In genomic region chrX:102082340-102082739, GRCm38 (mm10) we compare ENCODE assay signal across 13 mouse cellular contexts. TPM values are rescaled to one million over a fixed set of nuclear protein-coding genes. Genes with fewer than 3 reads are reported as not detected.
DNase-seq lines count a peak whose midpoint lies in the region; ATAC-seq lines count a peak whose summit lies in the region.
"Had no signal": no experiment of that assay in that cellular context is flagged by ENCODE, and none has a peak within 500 bp of the region (broad histone marks: within the 10 kb centered on the region; RNA-seq: fewer than 3 reads in every experiment).

No protein-coding gene starts in this region.

- ATAC-seq in forebrain, embryonic 12.5 days (ENCODE audit: low FRiP score): peak; percentile 39; the same call in 1 of the 2 replicates
- peak; percentile 26 for ATAC-seq in neural tube, embryonic 12.5 days (ENCODE audit: low FRiP score, low read depth)
- ATAC-seq in kidney, embryonic 15.5 days (replicated peaks; ENCODE audit: low FRiP score): no peak

- peak; percentile 58 for DNase-seq in cerebellum, adult 9-10 months
- DNase-seq in cerebellum, postnatal 4 days (ENCODE audit: low spot score in 2 of 2): no peak
- DNase-seq in limb, embryonic 10.5 days (ENCODE audit: low spot score): no peak
- no peak for DNase-seq in thymus, adult 18-20 months
- DNase-seq in layer of hippocampus, postnatal 36 days: no peak
- DNase-seq: thymus, postnatal 14 days had no signal

- peaks cover 18% of the 10 kb centered on the region for H3K4me1 ChIP-seq in forebrain, embryonic 12.5 days
- H3K4me1 ChIP-seq in limb, embryonic 10.5 days: peaks cover 20% of the 10 kb centered on the region
- peaks cover 10% of the 10 kb centered on the region; the same call in 1 of the 2 replicates for H3K4me1 ChIP-seq in neural tube, embryonic 12.5 days
- H3K4me1 ChIP-seq in kidney, embryonic 15.5 days: peaks cover 14% of the 10 kb centered on the region; the same call in 1 of the 2 replicates
- H3K4me1 ChIP-seq: liver, embryonic 15.5 days had no signal

- WGBS in forebrain, embryonic 12.5 days: 23% methylated on average over 5 of the region's 5 CpGs
- WGBS in limb, embryonic 10.5 days: 51% methylated on average over 5 of the region's 5 CpGs
- 33% methylated on average over 5 of the region's 5 CpGs for WGBS in neural tube, embryonic 12.5 days
- 50% methylated on average over 5 of the region's 5 CpGs for WGBS in kidney, embryonic 15.5 days

- H3K9ac ChIP-seq in forebrain, embryonic 12.5 days: no peak overlapping the region
- H3K9ac ChIP-seq in neural tube, embryonic 12.5 days: no peak overlapping the region
- no peak overlapping the region for H3K9ac ChIP-seq in kidney, embryonic 15.5 days
- H3K9ac ChIP-seq: liver, embryonic 15.5 days had no signal

- H3K4me3 ChIP-seq in forebrain, embryonic 12.5 days (replicated peaks): no peak overlapping the region
- no peak overlapping the region for H3K4me3 ChIP-seq in limb, embryonic 10.5 days
- no peak overlapping the region for H3K4me3 ChIP-seq in neural tube, embryonic 12.5 days
- no peak overlapping the region for H3K4me3 ChIP-seq in kidney, embryonic 15.5 days (replicated peaks)
- H3K4me3 ChIP-seq: liver, embryonic 15.5 days had no signal

- 0 out of 2 replicates have a peak overlapping the region, but pooled peaks have one; percentile 20 for H3K4me2 ChIP-seq in forebrain, embryonic 12.5 days
- H3K4me2 ChIP-seq in neural tube, embryonic 12.5 days (replicated peaks): no peak overlapping the region
- no peak overlapping the region for H3K4me2 ChIP-seq in kidney, embryonic 15.5 days
- H3K4me2 ChIP-seq: heart, embryonic 11.5 days; liver, embryonic 15.5 days had no signal

- H3K27ac ChIP-seq in forebrain, embryonic 12.5 days: peak overlapping the region; percentile 96
- H3K27ac ChIP-seq in limb, embryonic 10.5 days: peak overlapping the region; percentile 78
- peak overlapping the region; percentile 74; the same call in 1 of the 2 replicates for H3K27ac ChIP-seq in neural tube, embryonic 12.5 days
- H3K27ac ChIP-seq in kidney, embryonic 15.5 days: no peak overlapping the region
- H3K27ac ChIP-seq: liver, embryonic 15.5 days; macrophage had no signal

- peaks cover 32% of the 10 kb centered on the region; the same call in 1 of the 2 replicates for H3K27me3 ChIP-seq in forebrain, embryonic 12.5 days
- H3K27me3 ChIP-seq in limb, embryonic 10.5 days (ENCODE audit: low read depth, poor library complexity, severe bottlenecking): peaks cover 99% of the 10 kb centered on the region
- H3K27me3 ChIP-seq in neural tube, embryonic 12.5 days (replicated peaks): no peaks in the 10 kb centered on the region
- H3K27me3 ChIP-seq in kidney, embryonic 15.5 days: peaks cover 37% of the 10 kb centered on the region
- H3K27me3 ChIP-seq: liver, embryonic 15.5 days had no signal

- no peaks in the 10 kb centered on the region for H3K9me3 ChIP-seq in forebrain, embryonic 12.5 days
- no peaks in the 10 kb centered on the region for H3K9me3 ChIP-seq in limb, embryonic 10.5 days (replicated peaks)
- no peaks in the 10 kb centered on the region for H3K9me3 ChIP-seq in neural tube, embryonic 12.5 days
- H3K9me3 ChIP-seq in kidney, embryonic 15.5 days (replicated peaks): no peaks in the 10 kb centered on the region
- H3K9me3 ChIP-seq: G1E; liver, embryonic 15.5 days had no signal

- H3K36me3 ChIP-seq in forebrain, embryonic 12.5 days (replicated peaks): no peaks in the 10 kb centered on the region
- H3K36me3 ChIP-seq in limb, embryonic 10.5 days: peaks cover 32% of the 10 kb centered on the region
- no peaks in the 10 kb centered on the region for H3K36me3 ChIP-seq in neural tube, embryonic 12.5 days
- no peaks in the 10 kb centered on the region for H3K36me3 ChIP-seq in kidney, embryonic 15.5 days
- H3K36me3 ChIP-seq: G1E; liver, embryonic 15.5 days had no signal

RNA-seq across cellular contexts. Expression of gene Rtl5, which starts 11.2 kb away (rescaled TPM):
- 9.3 and 10.2 TPM in 2 replicates for polyA plus RNA-seq in forebrain, embryonic 12.5 days (2016; fragmentation: Nextera tagmentation; extraction: Ambion mirVana)
- polyA plus RNA-seq in limb, embryonic 10.5 days (2016; fragmentation: Nextera tagmentation; extraction: Ambion mirVana): 1.5 and 2.9 TPM in 2 replicates
- 4.3 and 5.1 TPM in 2 replicates for polyA plus RNA-seq in neural tube, embryonic 12.5 days (2016; fragmentation: Nextera tagmentation; extraction: Ambion mirVana)
- 2.5 and 2.8 TPM in 2 replicates for polyA plus RNA-seq in kidney, embryonic 15.5 days (2015; fragmentation: Nextera tagmentation; extraction: Ambion mirVana)
- 10 to 100 TPM in 1 of 2 experiments, 1 to 10 TPM in 1; 10.0 to 12.1 TPM for total RNA-seq in layer of hippocampus, postnatal 36 days (2021)
- polyA plus RNA-seq: G1E had no signal

RNA-seq across cellular contexts. Expression of gene Pin4, which starts 36.9 kb away (rescaled TPM):
- 82.2 and 84.4 TPM in 2 replicates for polyA plus RNA-seq in forebrain, embryonic 12.5 days (2016; fragmentation: Nextera tagmentation; extraction: Ambion mirVana)
- polyA plus RNA-seq in limb, embryonic 10.5 days (2016; fragmentation: Nextera tagmentation; extraction: Ambion mirVana): 81.2 and 96.0 TPM in 2 replicates
- 84.1 and 91.2 TPM in 2 replicates for polyA plus RNA-seq in neural tube, embryonic 12.5 days (2016; fragmentation: Nextera tagmentation; extraction: Ambion mirVana)
- 68.1 and 75.6 TPM in 2 replicates for polyA plus RNA-seq in kidney, embryonic 15.5 days (2015; fragmentation: Nextera tagmentation; extraction: Ambion mirVana)
- 10 to 100 TPM; 33.5 to 35.8 TPM for total RNA-seq in layer of hippocampus, postnatal 36 days (2021)
